Mouse (Mus musculus): Measurements from ENCODE around the gene Nedd9. TPM values are rescaled to one million over a fixed set of nuclear protein-coding genes. Genes with fewer than 3 reads are reported as not detected.

The Nedd9 gene
- total RNA-seq, 1 experiment = 4.4 TPM

DNA sequence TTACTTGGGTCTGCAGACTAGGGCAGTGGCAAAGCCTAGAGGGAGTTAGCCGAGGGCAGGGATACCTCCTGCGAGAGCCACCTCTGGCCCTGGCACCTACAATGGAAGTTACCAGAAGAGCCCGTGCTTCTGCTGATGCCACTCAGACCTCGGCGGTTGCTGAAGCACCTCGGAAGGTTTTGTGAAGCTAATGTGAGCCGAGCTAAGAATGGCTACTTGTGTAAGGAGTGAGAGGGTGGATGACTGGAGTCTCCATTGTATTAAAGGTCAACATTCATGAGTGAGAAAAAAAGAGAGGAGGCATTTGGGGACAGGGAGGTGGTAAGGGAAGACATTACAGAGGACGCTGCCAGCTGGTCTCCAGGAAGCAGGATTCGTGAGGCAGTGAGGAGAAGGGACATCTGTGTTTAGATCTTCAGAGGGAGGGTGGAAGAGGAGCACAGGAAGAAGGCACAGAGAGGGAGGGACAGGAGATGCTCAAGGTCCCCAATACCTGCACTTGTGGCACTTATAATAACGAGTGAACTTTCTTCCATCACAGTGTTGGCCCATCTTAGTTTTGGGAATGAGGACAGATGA lies 78.7 kb downstream of the Nedd9 start:
- Histone ChIP-seq H3K4me1 (ENCODE audit: control insufficient read depth in 2 of 2, insufficient read depth in 2 of 2, low read length in 2 of 2, poor library complexity in 1 of 2) (no peaks in the 10 kb centered on the region), H3K9me3 (ENCODE audit: control insufficient read depth, insufficient read depth, low read depth, low read length) (no peaks in the 10 kb centered on the region), H3K9ac (ENCODE audit: insufficient read depth, low read depth, low read length, poor library complexity, severe bottlenecking) (no peak overlapping the region), H3K4me3 (ENCODE audit: insufficient read depth in 1 of 2, low read depth in 1 of 2, low read length in 2 of 2, poor library complexity in 1 of 2, severe bottlenecking in 1 of 2) (no peak overlapping the region), H3K36me3 (ENCODE audit: control insufficient read depth, insufficient read depth, low read length, poor library complexity, severe bottlenecking) (no peaks in the 10 kb centered on the region), H3K27ac (ENCODE audit: insufficient read depth, low read depth, low read length, poor library complexity, severe bottlenecking) (no peak overlapping the region)
- in situ Hi-C loops (cut with MboI; ENCODE audit: low sequenced_read_pairs in 2 of 2, unreplicated experiment in 2 of 2) = no loop called here
- TF ChIP-seq MAFK (IDR thresholded peaks at IDR 0.05; ENCODE audit: insufficient read depth, low read depth, low read length) (no peak), ZC3H11A (IDR thresholded peaks at IDR 0.05; ENCODE audit: borderline replicate concordance, low read depth, low read length) (no peak), ZNF384 (IDR thresholded peaks at IDR 0.05; ENCODE audit: low read depth, low read length) (no peak), HCFC1 (IDR thresholded peaks at IDR 0.05; ENCODE audit: borderline replicate concordance, insufficient read depth, low read length) (no peak), CHD2 (IDR thresholded peaks at IDR 0.05; ENCODE audit: low read depth, low read length) (no peak)
- DNase-seq (ENCODE audit: low read depth, low spot score) = no peak

- no peak overlapping the region for H3K4me3 ChIP-seq (ENCODE audit: insufficient read depth in 1 of 2, low read depth in 1 of 2, low read length in 2 of 2, poor library complexity in 1 of 2, severe bottlenecking in 1 of 2)
- H3K9me3 ChIP-seq (ENCODE audit: control insufficient read depth, insufficient read depth, low read depth, low read length) = no peaks in the 10 kb centered on the region
- H3K27ac ChIP-seq (ENCODE audit: insufficient read depth, low read depth, low read length, poor library complexity, severe bottlenecking) = no peak overlapping the region
- H3K4me1 ChIP-seq (ENCODE audit: control insufficient read depth in 2 of 2, insufficient read depth in 2 of 2, low read length in 2 of 2, poor library complexity in 1 of 2) = no peaks in the 10 kb centered on the region
- in situ Hi-C loops (cut with MboI; ENCODE audit: low sequenced_read_pairs in 2 of 2, unreplicated experiment in 2 of 2) = no loop called here
- no peak for TF ChIP-seq MAFK (IDR thresholded peaks at IDR 0.05; ENCODE audit: insufficient read depth, low read depth, low read length)
- TF ChIP-seq ZC3H11A (IDR thresholded peaks at IDR 0.05; ENCODE audit: borderline replicate concordance, low read depth, low read length) = no peak
- TF ChIP-seq ZNF384 (IDR thresholded peaks at IDR 0.05; ENCODE audit: low read depth, low read length) = no peak
- TF ChIP-seq HCFC1 (IDR thresholded peaks at IDR 0.05; ENCODE audit: borderline replicate concordance, insufficient read depth, low read length) = no peak
- TF ChIP-seq CHD2 (IDR thresholded peaks at IDR 0.05; ENCODE audit: low read depth, low read length) = no peak
- H3K9ac ChIP-seq (ENCODE audit: insufficient read depth, low read depth, low read length, poor library complexity, severe bottlenecking) = no peak overlapping the region
- no peak for DNase-seq (ENCODE audit: low read depth, low spot score)
- no peaks in the 10 kb centered on the region for H3K36me3 ChIP-seq (ENCODE audit: control insufficient read depth, insufficient read depth, low read length, poor library complexity, severe bottlenecking)
Measured at GRCm38 (mm10) chr13:41405009-41405408, 82.2 kb downstream of the Nedd9 start.

GRCm38 (mm10) chr13:41403838-41404237 lies 83.3 kb downstream of the Nedd9 start:
- H3K27ac ChIP-seq (ENCODE audit: insufficient read depth, low read depth, low read length, poor library complexity, severe bottlenecking) = no peak overlapping the region
- TF ChIP-seq HCFC1 (IDR thresholded peaks at IDR 0.05; ENCODE audit: borderline replicate concordance, insufficient read depth, low read length) (no peak), MAFK (IDR thresholded peaks at IDR 0.05; ENCODE audit: insufficient read depth, low read depth, low read length) (no peak), ZC3H11A (IDR thresholded peaks at IDR 0.05; ENCODE audit: borderline replicate concordance, low read depth, low read length) (no peak), ZNF384 (IDR thresholded peaks at IDR 0.05; ENCODE audit: low read depth, low read length) (no peak), CHD2 (IDR thresholded peaks at IDR 0.05; ENCODE audit: low read depth, low read length) (no peak)
- DNase-seq (ENCODE audit: low read depth, low spot score) = no peak
- in situ Hi-C loops (cut with MboI; ENCODE audit: low sequenced_read_pairs in 2 of 2, unreplicated experiment in 2 of 2) = no loop called here
- no peaks in the 10 kb centered on the region for H3K9me3 ChIP-seq (ENCODE audit: control insufficient read depth, insufficient read depth, low read depth, low read length)
- H3K4me3 ChIP-seq (ENCODE audit: insufficient read depth in 1 of 2, low read depth in 1 of 2, low read length in 2 of 2, poor library complexity in 1 of 2, severe bottlenecking in 1 of 2) = no peak overlapping the region
- H3K9ac ChIP-seq (ENCODE audit: insufficient read depth, low read depth, low read length, poor library complexity, severe bottlenecking) = no peak overlapping the region
- no peaks in the 10 kb centered on the region for H3K4me1 ChIP-seq (ENCODE audit: control insufficient read depth in 2 of 2, insufficient read depth in 2 of 2, low read length in 2 of 2, poor library complexity in 1 of 2)
- H3K36me3 ChIP-seq (ENCODE audit: control insufficient read depth, insufficient read depth, low read length, poor library complexity, severe bottlenecking) = no peaks in the 10 kb centered on the region

DNA sequence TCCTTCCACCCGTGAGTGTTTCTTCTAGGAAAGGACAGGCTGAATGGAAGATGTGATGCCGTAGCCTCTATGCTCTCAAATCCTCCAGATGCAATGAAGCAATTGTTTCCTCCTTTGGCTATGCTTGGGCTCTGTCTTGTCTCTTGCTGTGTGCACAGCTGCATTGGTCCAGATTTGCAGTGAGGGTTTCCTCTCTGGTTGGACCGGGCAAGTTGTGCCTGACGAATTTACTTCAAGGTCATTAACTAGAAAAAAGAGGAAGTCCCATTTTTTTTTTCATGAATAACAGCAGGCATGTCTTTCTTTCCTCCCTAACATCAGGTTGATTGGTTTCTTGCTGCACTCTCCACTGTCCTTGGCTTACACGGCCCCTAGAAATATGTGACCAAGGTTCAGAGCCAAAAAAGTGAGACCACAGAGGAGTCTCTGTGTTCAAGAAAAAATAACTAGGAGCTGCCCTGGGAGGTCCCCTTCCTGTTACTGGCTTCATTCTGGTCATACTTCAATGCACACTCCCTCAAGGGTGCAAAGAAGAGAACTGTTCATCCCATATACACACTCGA lies 84.6 kb downstream of the Nedd9 start:
- no peak overlapping the region for H3K9ac ChIP-seq (ENCODE audit: insufficient read depth, low read depth, low read length, poor library complexity, severe bottlenecking)
- no peak for DNase-seq (ENCODE audit: low read depth, low spot score)

More for the DNA sequence above, 84.6 kb downstream of the Nedd9 start:
- in situ Hi-C loops (cut with MboI; ENCODE audit: low sequenced_read_pairs in 2 of 2, unreplicated experiment in 2 of 2) = no loop called here
- Histone ChIP-seq H3K27ac (ENCODE audit: insufficient read depth, low read depth, low read length, poor library complexity, severe bottlenecking) (no peak overlapping the region), H3K4me1 (ENCODE audit: control insufficient read depth in 2 of 2, insufficient read depth in 2 of 2, low read length in 2 of 2, poor library complexity in 1 of 2) (no peaks in the 10 kb centered on the region), H3K9me3 (ENCODE audit: control insufficient read depth, insufficient read depth, low read depth, low read length) (no peaks in the 10 kb centered on the region), H3K36me3 (ENCODE audit: control insufficient read depth, insufficient read depth, low read length, poor library complexity, severe bottlenecking) (no peaks in the 10 kb centered on the region), H3K4me3 (ENCODE audit: insufficient read depth in 1 of 2, low read depth in 1 of 2, low read length in 2 of 2, poor library complexity in 1 of 2, severe bottlenecking in 1 of 2) (no peak overlapping the region)
- TF ChIP-seq ZC3H11A (IDR thresholded peaks at IDR 0.05; ENCODE audit: borderline replicate concordance, low read depth, low read length) (no peak), HCFC1 (IDR thresholded peaks at IDR 0.05; ENCODE audit: borderline replicate concordance, insufficient read depth, low read length) (no peak), MAFK (IDR thresholded peaks at IDR 0.05; ENCODE audit: insufficient read depth, low read depth, low read length) (no peak), CHD2 (IDR thresholded peaks at IDR 0.05; ENCODE audit: low read depth, low read length) (no peak), ZNF384 (IDR thresholded peaks at IDR 0.05; ENCODE audit: low read depth, low read length) (no peak)

Measured in ES-E14 (cell line).